Mouse (Mus musculus) limb, embryonic 11.5 days (tissue): ENCODE results near the gene Bloc1s2. TPM values are rescaled to one million over a fixed set of nuclear protein-coding genes. Genes with fewer than 3 reads are reported as not detected.

ENCODE experiments used
- ATAC-seq: fragments of 200-750 bp; cut with Nextera tagmentation; 2 replicates; pipeline ENCODE4 v1.8.0; 2017; ENCODE audit warnings: low read depth; ENCODE audit not compliant: insufficient number of reproducible peaks, low FRiP score, low TSS enrichment
- DNase-seq: peaks from one replicate; pipeline ENCODE4 v3.0.0-alpha.2; 2015; ENCODE audit warnings: low spot score
- H3K27ac ChIP-seq: fragments of 300-500 bp; sonication (generic); replicated peaks from 2 replicates; pipeline ENCODE4 v1.5.1; 2014; ENCODE audit warnings: low read depth, mild to moderate bottlenecking, low read length
- H3K27me3 ChIP-seq: fragments of 300-500 bp; sonication (generic); 2 replicates; pipeline ENCODE4 v1.6.1; 2014; ENCODE audit warnings: mild to moderate bottlenecking, low read length, mixed read lengths; ENCODE audit not compliant: control insufficient read depth, insufficient read depth
- H3K36me3 ChIP-seq: fragments of 300-500 bp; sonication (generic); 2 replicates; pipeline ENCODE4 v1.6.1; 2014; ENCODE audit warnings: mild to moderate bottlenecking, low read length, moderate library complexity, mixed read lengths; ENCODE audit not compliant: control insufficient read depth, insufficient read depth
- H3K4me1 ChIP-seq: fragments of 300-500 bp; sonication (generic); 2 replicates; pipeline ENCODE4 v1.6.1; 2014; ENCODE audit warnings: low read length, mixed read lengths; ENCODE audit not compliant: control insufficient read depth, insufficient read depth
- H3K4me2 ChIP-seq: fragments of 300-500 bp; sonication (generic); 2 replicates; pipeline ENCODE4 v1.6.1; 2014; ENCODE audit warnings: low read depth, mild to moderate bottlenecking, moderate library complexity; ENCODE audit not compliant: severe bottlenecking
- H3K4me3 ChIP-seq: fragments of 300-500 bp; sonication (generic); 2 replicates; pipeline ENCODE4 v1.5.1; 2014; ENCODE audit warnings: low read depth, low read length
- H3K9ac ChIP-seq: fragments of 300-500 bp; sonication (generic); 2 replicates; pipeline ENCODE4 v1.6.1; 2014; ENCODE audit warnings: mild to moderate bottlenecking, low read length
- H3K9me3 ChIP-seq: fragments of 300-500 bp; sonication (generic); 2 replicates; pipeline ENCODE4 v1.6.1; 2016; ENCODE audit warnings: low read length; ENCODE audit not compliant: control insufficient read depth
- WGBS: fragments of 180-500 bp; shearing (Covaris S2); extraction: QIAGEN DNeasy Blood & Tissue Kit; methylation state at CpG from one replicate; pipeline ENCODE4 v1.1.7; 2014; 5-methylcytosine and 5-hydroxymethylcytosine counted together
- polyA plus RNA-seq: library from polyadenylated mRNA; unstranded; fragments of >200 nt; fragmentation: Nextera tagmentation; extraction: Ambion mirVana; gene quantifications from 2 replicates; pipeline ENCODE4 v1.2.1, GENCODE M21; 2014

Gene Bloc1s2
- polyA plus RNA-seq, 1 experiment from 2014 or later: 112 TPM

GRCm38 (mm10) chr19:44117793-44118192 lies 28.5 kb downstream of the Bloc1s2 start:
- H3K4me3 ChIP-seq: no peak overlapping the region
- H3K27me3 ChIP-seq: no peaks in the 10 kb centered on the region
- no peak overlapping the region for H3K27ac ChIP-seq
- ATAC-seq (no peak), DNase-seq (no peak)
- no peaks in the 10 kb centered on the region for H3K9me3 ChIP-seq
- peaks cover 11% of the 10 kb centered on the region for H3K36me3 ChIP-seq
- no peaks in the 10 kb centered on the region for H3K4me1 ChIP-seq
- H3K9ac ChIP-seq: no peak overlapping the region
- no peak overlapping the region for H3K4me2 ChIP-seq

DNA sequence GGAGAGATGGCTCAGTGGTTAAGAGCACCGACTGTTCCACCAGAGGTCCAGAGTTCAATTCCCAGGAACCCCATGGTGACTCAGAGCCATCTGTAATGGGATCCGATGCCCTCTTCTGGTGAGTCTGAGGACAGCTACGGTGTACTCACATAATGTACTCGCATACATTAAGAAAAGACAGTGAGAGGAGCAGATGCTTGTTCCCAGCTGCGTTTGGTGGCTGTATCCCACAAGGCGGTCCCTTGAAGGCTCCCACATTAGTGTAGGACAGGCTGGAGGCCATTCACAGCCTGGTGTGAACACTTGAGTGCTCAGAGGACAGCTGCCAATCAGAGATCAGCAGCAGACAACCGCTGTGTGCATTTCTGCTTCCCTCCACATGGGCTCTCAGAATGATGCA lies 34.5 kb downstream of the Bloc1s2 start:
- peaks cover 8% of the 10 kb centered on the region for H3K36me3 ChIP-seq

DNA sequence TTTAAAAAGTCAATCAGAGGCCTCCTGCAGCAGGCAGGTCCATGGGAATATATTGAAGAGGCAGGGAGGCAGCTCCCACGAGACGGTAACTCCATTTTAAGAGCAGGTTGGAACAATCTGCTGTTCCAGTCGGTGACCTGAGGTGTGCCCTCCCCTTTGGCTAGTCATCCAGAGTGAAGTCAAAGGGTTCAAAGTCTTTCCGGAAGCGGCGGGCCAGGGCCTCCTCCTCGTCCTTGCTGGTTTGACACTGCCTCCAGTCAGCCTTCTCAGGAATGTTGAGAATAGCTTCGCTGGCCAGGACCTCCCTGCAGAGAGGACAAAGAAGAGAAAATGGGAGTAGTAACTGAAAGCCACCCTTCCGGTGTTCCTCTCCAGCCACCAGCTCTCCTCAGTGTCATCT lies 35.9 kb downstream of the Bloc1s2 start:
- DNase-seq: no peak
- Histone ChIP-seq H3K4me1 (peaks cover 2% of the 10 kb centered on the region; the same call in 1 of the 2 replicates), H3K4me3 (no peak overlapping the region), H3K36me3 (peaks cover 8% of the 10 kb centered on the region), H3K9ac (no peak overlapping the region), H3K4me2 (no peak overlapping the region), H3K27me3 (no peaks in the 10 kb centered on the region), H3K27ac (no peak overlapping the region), H3K9me3 (no peaks in the 10 kb centered on the region)
- WGBS: 94% methylated on average over 9 of the region's 9 CpGs
- no peak for ATAC-seq

More for the DNA sequence above, 34.5 kb downstream of the Bloc1s2 start:
- no peak overlapping the region for H3K4me3 ChIP-seq
- DNase-seq (peak; percentile 36), ATAC-seq (no peak)
- H3K4me1 ChIP-seq: no peaks in the 10 kb centered on the region; the same call in 1 of the 2 replicates
- H3K9me3 ChIP-seq: no peaks in the 10 kb centered on the region
- 62% methylated on average over 7 of the region's 7 CpGs for WGBS
- H3K27me3 ChIP-seq: no peaks in the 10 kb centered on the region
- no peak overlapping the region for H3K27ac ChIP-seq
- no peak overlapping the region for H3K9ac ChIP-seq
- no peak overlapping the region for H3K4me2 ChIP-seq

DNA sequence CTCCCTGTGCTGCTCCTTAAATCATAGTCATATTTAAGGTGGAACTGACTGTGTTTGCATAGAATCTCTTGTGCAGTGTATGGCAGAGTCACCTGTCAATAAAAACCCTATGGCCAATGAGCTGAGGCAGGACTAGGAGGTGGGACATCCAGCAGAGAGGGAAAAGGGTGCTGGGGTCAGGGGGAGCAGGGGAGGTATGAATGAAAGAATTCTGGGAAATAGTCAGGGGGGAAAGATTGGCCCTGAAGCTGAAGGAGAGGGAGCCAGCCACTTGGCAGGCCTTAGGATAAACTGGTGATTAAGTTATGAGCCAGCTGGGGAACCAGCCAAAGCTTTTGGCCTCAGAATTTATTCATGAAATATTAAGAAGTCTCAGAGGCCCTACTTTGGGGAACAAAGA lies 37.2 kb downstream of the Bloc1s2 start:
- Histone ChIP-seq H3K4me3 (no peak overlapping the region), H3K9ac (no peak overlapping the region), H3K4me1 (peaks cover 2% of the 10 kb centered on the region; the same call in 1 of the 2 replicates), H3K9me3 (no peaks in the 10 kb centered on the region), H3K4me2 (no peak overlapping the region), H3K27ac (no peak overlapping the region), H3K36me3 (peaks cover 6% of the 10 kb centered on the region), H3K27me3 (no peaks in the 10 kb centered on the region)
- ATAC-seq: no peak
- DNase-seq: no peak

DNA sequence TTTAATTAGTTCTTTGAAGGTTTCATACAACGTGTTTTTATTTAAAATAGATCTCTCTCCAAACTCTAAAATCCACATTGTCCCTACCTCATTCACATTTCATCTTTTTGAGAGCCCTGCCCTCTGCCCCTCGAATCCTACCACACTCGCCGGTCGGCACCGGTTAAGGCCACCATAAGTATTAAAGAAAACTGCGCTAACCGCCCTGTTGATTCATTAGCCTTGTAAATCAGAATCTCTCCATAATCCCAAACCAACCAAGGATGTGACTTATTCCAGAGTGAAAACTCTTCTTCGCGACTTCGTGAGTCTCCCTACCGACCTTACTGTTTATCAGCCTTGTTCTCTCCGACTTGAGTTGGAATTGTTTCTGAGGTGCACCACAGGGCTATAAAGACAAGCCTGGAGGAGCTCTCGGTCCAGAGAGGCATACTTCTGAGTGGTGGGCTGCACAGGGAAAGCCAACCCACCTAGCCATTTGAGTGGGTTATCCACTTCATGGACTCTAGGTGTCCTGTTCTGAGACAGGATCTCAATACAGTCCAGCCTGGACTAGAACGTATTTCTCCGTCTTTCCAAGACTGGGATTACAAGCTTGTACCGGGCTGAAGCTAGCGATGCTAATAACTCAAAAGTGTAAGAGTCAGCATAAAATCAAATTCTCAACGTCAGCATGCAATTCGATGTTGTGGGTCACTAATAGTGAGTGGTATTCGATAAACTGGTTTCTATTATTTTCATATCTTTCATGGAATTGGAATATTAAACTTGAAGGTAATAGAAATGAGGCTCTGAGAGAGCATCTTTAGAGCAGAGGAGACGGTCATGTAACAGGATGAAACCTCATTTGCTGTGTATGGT lies 38.4 kb downstream of the Bloc1s2 start:
- peaks cover 2% of the 10 kb centered on the region; the same call in 1 of the 2 replicates for H3K4me1 ChIP-seq
- peaks cover under 1% of the 10 kb centered on the region; the same call in 1 of the 2 replicates for H3K36me3 ChIP-seq
- no peaks in the 10 kb centered on the region for H3K9me3 ChIP-seq
- H3K4me2 ChIP-seq: peak overlapping the region; percentile 85
- ATAC-seq: peak; percentile 31; the same call in 1 of the 2 replicates
- H3K9ac ChIP-seq: peak overlapping the region; percentile 74
- 29% methylated on average over 22 of the region's 22 CpGs for WGBS
- H3K4me3 ChIP-seq: peak overlapping the region; percentile 97
- DNase-seq: peak; percentile 34
- H3K27me3 ChIP-seq: no peaks in the 10 kb centered on the region
- H3K27ac ChIP-seq: no peak overlapping the region

- Histone ChIP-seq H3K36me3 (peaks cover 2% of the 10 kb centered on the region; the same call in 1 of the 2 replicates), H3K4me3 (peak within 1 kb of the TSS; percentile 97), H3K9ac (peak within 1 kb of the TSS; percentile 88), H3K27ac (no peak within 1 kb of the TSS), H3K9me3 (no peaks in the 10 kb centered on the region), H3K4me2 (peak within 1 kb of the TSS; percentile 85), H3K4me1 (peaks cover 2% of the 10 kb centered on the region; the same call in 1 of the 2 replicates), H3K27me3 (no peaks in the 10 kb centered on the region)
- DNase-seq: peak; percentile 98
- ATAC-seq: peak; percentile 98
- WGBS: 3% methylated on average over 53 of the region's 67 CpGs
Measured at GRCm38 (mm10) chr19:44106831-44107660, 39.2 kb downstream of the Bloc1s2 start, which contains the start of gene Chuk. Gene Chuk, minus strand, starts transcription at chr19:44107480.

GRCm38 (mm10) chr19:44104393-44104792 lies 41.9 kb downstream of the Bloc1s2 start:
- Histone ChIP-seq H3K4me2 (no peak overlapping the region), H3K27ac (no peak overlapping the region), H3K36me3 (peaks cover 2% of the 10 kb centered on the region; the same call in 1 of the 2 replicates), H3K9ac (no peak overlapping the region), H3K4me1 (peaks cover 2% of the 10 kb centered on the region; the same call in 1 of the 2 replicates), H3K27me3 (no peaks in the 10 kb centered on the region), H3K9me3 (no peaks in the 10 kb centered on the region), H3K4me3 (no peak overlapping the region)
- no peak for ATAC-seq
- WGBS: 91% methylated on average over 1 of the region's 1 CpGs
- no peak for DNase-seq

- Histone ChIP-seq H3K27ac (no peak overlapping the region), H3K4me3 (no peak overlapping the region), H3K9ac (no peak overlapping the region), H3K36me3 (peaks cover 6% of the 10 kb centered on the region; the same call in 1 of the 2 replicates), H3K4me2 (no peak overlapping the region), H3K4me1 (peaks cover 2% of the 10 kb centered on the region; the same call in 1 of the 2 replicates), H3K9me3 (no peaks in the 10 kb centered on the region), H3K27me3 (no peaks in the 10 kb centered on the region)
- ATAC-seq (no peak), DNase-seq (no peak)
- 90% methylated on average over 3 of the region's 3 CpGs for WGBS
Measured at GRCm38 (mm10) chr19:44103001-44103400, 43.2 kb downstream of the Bloc1s2 start.
